Mouse (Mus musculus) macrophage (primary cell): ENCODE data around the gene Cyfip1. TPM values are rescaled to one million over a fixed set of nuclear protein-coding genes. Genes with fewer than 3 reads are reported as not detected.
A peak's percentile ranks its signal among the peaks of the same experiment; 100 is the strongest.

Source experiments
- H3K27ac ChIP-seq: fragments of 350-480 bp; formaldehyde crosslinking; 2 replicates; pipeline ENCODE4 v1.9.0; 2021
- H3K36me3 ChIP-seq: fragments of 350-480 bp; formaldehyde crosslinking; 2 replicates; pipeline ENCODE4 v1.9.0; 2021; ENCODE audit errors: inconsistent target
- H3K4me3 ChIP-seq: fragments of 350-480 bp; formaldehyde crosslinking; 2 replicates; pipeline ENCODE4 v1.9.0; 2021; ENCODE audit errors: inconsistent target
- H3K79me2 ChIP-seq: fragments of 350-480 bp; formaldehyde crosslinking; 2 replicates; pipeline ENCODE4 v1.9.0; 2021; ENCODE audit errors: inconsistent target
- WGBS: methylation state at CpG from one replicate; pipeline ENCODE4 v1.1.7; 2026; ENCODE audit warnings: inconsistent platforms; ENCODE audit not compliant: missing documents; 5-methylcytosine and 5-hydroxymethylcytosine counted together
- polyA plus RNA-seq: library from polyadenylated mRNA; stranded (reverse); fragments of 250-400 nt; gene quantifications from 3 replicates; pipeline ENCODE4 v1.2.4, GENCODE M21; 2018; ENCODE audit warnings: inconsistent platforms

Gene Cyfip1
- polyA plus RNA-seq, 1 experiment from 2014 or later = 94.6 TPM

- Histone ChIP-seq H3K4me3 (no peak overlapping the region), H3K27ac (peak overlapping the region; percentile 65), H3K36me3 (no peaks in the 10 kb centered on the region), H3K79me2 (peaks cover 94% of the 10 kb centered on the region)
- WGBS = 2% methylated on average over 3 of the region's 3 CpGs
Measured at GRCm38 (mm10) chr7:55852787-55853186, 11.2 kb downstream of the Cyfip1 start.

- Histone ChIP-seq H3K4me3 (no peak overlapping the region), H3K79me2 (peaks cover 94% of the 10 kb centered on the region), H3K36me3 (no peaks in the 10 kb centered on the region), H3K27ac (0 out of 2 replicates have a peak overlapping the region, but pooled peaks have one; percentile 15)
- 13% methylated on average over 3 of the region's 3 CpGs for WGBS
Measured at GRCm38 (mm10) chr7:55855597-55855996, 14.1 kb downstream of the Cyfip1 start.

GRCm38 (mm10) chr7:55856741-55857140 is 15.2 kb downstream of the Cyfip1 start:
- 96% methylated on average over 4 of the region's 4 CpGs for WGBS
- Histone ChIP-seq H3K4me3 (no peak overlapping the region), H3K36me3 (no peaks in the 10 kb centered on the region), H3K27ac (no peak overlapping the region), H3K79me2 (peaks cover 94% of the 10 kb centered on the region)

- WGBS = 0% methylated on average over 2 of the region's 2 CpGs
- Histone ChIP-seq H3K27ac (peak overlapping the region; percentile 28), H3K4me3 (no peak overlapping the region), H3K36me3 (no peaks in the 10 kb centered on the region), H3K79me2 (peaks cover 96% of the 10 kb centered on the region)
Measured at GRCm38 (mm10) chr7:55857729-55858128, 16.2 kb downstream of the Cyfip1 start.

GRCm38 (mm10) chr7:55858836-55859517 is 17.4 kb downstream of the Cyfip1 start:
- Histone ChIP-seq H3K4me3 (no peak overlapping the region), H3K36me3 (no peaks in the 10 kb centered on the region), H3K27ac (peak overlapping the region; percentile 27), H3K79me2 (peaks cover 100% of the 10 kb centered on the region)
- WGBS = 85% methylated on average over 3 of the region's 3 CpGs

- 0 out of 2 replicates have a peak overlapping the region, but pooled peaks have one; percentile 27 for H3K27ac ChIP-seq
- peaks cover 100% of the 10 kb centered on the region for H3K79me2 ChIP-seq
- no peaks in the 10 kb centered on the region for H3K36me3 ChIP-seq
- 96% methylated on average over 2 of the region's 2 CpGs for WGBS
- H3K4me3 ChIP-seq = no peak overlapping the region
Measured at GRCm38 (mm10) chr7:55859518-55859872, 17.9 kb downstream of the Cyfip1 start.

GRCm38 (mm10) chr7:55859956-55860355 is 18.4 kb downstream of the Cyfip1 start:
- Histone ChIP-seq H3K79me2 (peaks cover 100% of the 10 kb centered on the region), H3K27ac (0 out of 2 replicates have a peak overlapping the region, but pooled peaks have one; percentile 5), H3K36me3 (no peaks in the 10 kb centered on the region), H3K4me3 (no peak overlapping the region)
- WGBS = 94% methylated on average over 6 of the region's 6 CpGs

GRCm38 (mm10) chr7:55861175-55861574 is 19.6 kb downstream of the Cyfip1 start:
- H3K27ac ChIP-seq = no peak overlapping the region
- WGBS = 100% methylated on average over 4 of the region's 4 CpGs

GRCm38 (mm10) chr7:55865044-55865443 is 23.5 kb downstream of the Cyfip1 start:
- H3K27ac ChIP-seq = no peak overlapping the region

More at GRCm38 (mm10) chr7:55861175-55861574, 19.6 kb downstream of the Cyfip1 start:
- no peaks in the 10 kb centered on the region for H3K36me3 ChIP-seq
- H3K79me2 ChIP-seq = peaks cover 100% of the 10 kb centered on the region
- no peak overlapping the region for H3K4me3 ChIP-seq

GRCm38 (mm10) chr7:55865750-55866416 is 24.3 kb downstream of the Cyfip1 start:
- Histone ChIP-seq H3K27ac (no peak overlapping the region), H3K36me3 (no peaks in the 10 kb centered on the region), H3K79me2 (peaks cover 99% of the 10 kb centered on the region), H3K4me3 (no peak overlapping the region)
- 88% methylated on average over 8 of the region's 8 CpGs for WGBS

More at GRCm38 (mm10) chr7:55865044-55865443, 23.5 kb downstream of the Cyfip1 start:
- no peaks in the 10 kb centered on the region for H3K36me3 ChIP-seq
- H3K4me3 ChIP-seq = no peak overlapping the region
- peaks cover 99% of the 10 kb centered on the region for H3K79me2 ChIP-seq

GRCm38 (mm10) chr7:55868247-55868646 is 26.7 kb downstream of the Cyfip1 start:
- peak overlapping the region; percentile 51 for H3K27ac ChIP-seq
- 3% methylated on average over 7 of the region's 7 CpGs for WGBS

GRCm38 (mm10) chr7:55869220-55869619 is 27.7 kb downstream of the Cyfip1 start:
- no peak overlapping the region for H3K27ac ChIP-seq
- H3K36me3 ChIP-seq = peaks cover 28% of the 10 kb centered on the region
- no peak overlapping the region for H3K4me3 ChIP-seq
- 58% methylated on average over 3 of the region's 3 CpGs for WGBS
- peaks cover 92% of the 10 kb centered on the region for H3K79me2 ChIP-seq

More at GRCm38 (mm10) chr7:55868247-55868646, 26.7 kb downstream of the Cyfip1 start:
- Histone ChIP-seq H3K36me3 (peaks cover 18% of the 10 kb centered on the region), H3K4me3 (no peak overlapping the region), H3K79me2 (peaks cover 99% of the 10 kb centered on the region)

- Histone ChIP-seq H3K4me3 (no peak overlapping the region), H3K27ac (no peak overlapping the region), H3K79me2 (peaks cover 79% of the 10 kb centered on the region), H3K36me3 (peaks cover 33% of the 10 kb centered on the region)
- 89% methylated on average over 6 of the region's 6 CpGs for WGBS
Measured at GRCm38 (mm10) chr7:55870340-55871020, 28.9 kb downstream of the Cyfip1 start.

GRCm38 (mm10) chr7:55871476-55871875 is 29.9 kb downstream of the Cyfip1 start:
- Histone ChIP-seq H3K27ac (no peak overlapping the region), H3K79me2 (peaks cover 69% of the 10 kb centered on the region), H3K36me3 (peaks cover 42% of the 10 kb centered on the region), H3K4me3 (no peak overlapping the region)
- WGBS = 85% methylated on average over 5 of the region's 5 CpGs

GRCm38 (mm10) chr7:55874703-55875102 is 33.2 kb downstream of the Cyfip1 start:
- peaks cover 74% of the 10 kb centered on the region for H3K36me3 ChIP-seq
- no peak overlapping the region for H3K4me3 ChIP-seq
- H3K79me2 ChIP-seq = peaks cover 38% of the 10 kb centered on the region
- H3K27ac ChIP-seq = no peak overlapping the region
- 50% methylated on average over 7 of the region's 7 CpGs for WGBS
